Mouse (Mus musculus): Measurements from ENCODE around the gene Tgif2lx2. TPM values are rescaled to one million over a fixed set of nuclear protein-coding genes. Genes with fewer than 3 reads are reported as not detected.
"Not testable (repeated sequence)": the region's sequence is repeated elsewhere in the genome, so short reads cannot be mapped to it uniquely, and the experiment has no call there.

The Tgif2lx2 gene
- polyA plus RNA-seq (2015; fragmentation: Nextera tagmentation; extraction: Ambion mirVana), result not detected in 2 replicates

DNA sequence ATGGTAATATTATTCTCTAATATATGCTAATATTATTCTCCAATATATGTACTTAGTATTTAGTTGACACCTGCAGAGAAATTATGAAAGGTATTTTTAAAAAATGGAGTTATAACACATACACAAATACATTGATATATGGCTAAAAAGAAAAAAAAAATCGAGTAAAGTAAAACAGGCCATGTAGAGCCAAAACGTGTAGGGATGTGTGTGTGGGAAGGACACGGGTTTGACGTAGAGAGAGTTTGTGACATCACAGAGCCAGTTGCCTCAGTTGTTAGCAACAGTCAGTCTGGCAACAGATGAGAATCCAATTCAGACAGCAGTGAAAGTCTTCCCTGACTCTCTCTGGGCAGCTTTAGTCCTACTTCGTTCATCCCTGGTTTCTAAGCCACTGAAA, at the start of gene Tgif2lx2:
Gene Tgif2lx2, plus strand, starts transcription at position 301 of the 400 bp plus-strand sequence.
- not testable (repeated sequence) for H3K36me3 ChIP-seq (replicated peaks; ENCODE audit: insufficient read depth, low read length); H3K27ac ChIP-seq (ENCODE audit: low read depth); H3K4me3 ChIP-seq (ENCODE audit: low read depth, low read length); DNase-seq; ATAC-seq; H3K4me1 ChIP-seq (ENCODE audit: insufficient read depth); H3K9ac ChIP-seq (replicated peaks); H3K9me3 ChIP-seq (ENCODE audit: low read length); H3K27me3 ChIP-seq (ENCODE audit: insufficient read depth, low read length); H3K4me2 ChIP-seq (ENCODE audit: low read depth, low read length)
- no CpG with 5 or more reads among the region's 5 CpGs for WGBS (ENCODE audit: insufficient replicate concordance)

Other genes with a start within 250 kb of the Tgif2lx2 start
- not detected in 2 replicates for gene Tgif2lx1, start 53.5 kb downstream of the Tgif2lx2 start, polyA plus RNA-seq (2015; fragmentation: Nextera tagmentation; extraction: Ambion mirVana)

Measured in liver, postnatal 0 days (tissue).